Mouse (Mus musculus): ENCODE results near the gene Nek11.

- TF ChIP-seq POLR2A (IDR thresholded peaks at IDR 0.05; ENCODE audit: insufficient read depth, low read depth, low read length) (no peak), CTCF (IDR thresholded peaks at IDR 0.05) (no peak)
Observed at GRCm38 (mm10) chr9:105284670-105285069, 110.7 kb downstream of the Nek11 start.

Measured in heart, adult 2 months (tissue).